Mouse (Mus musculus) right cerebral cortex, postnatal 4 days (tissue): ENCODE data around the gene Mylk.

ENCODE experiments used
- DNase-seq: peaks from one replicate; pipeline ENCODE4 v3.0.0-alpha.2; 2022

Mylk gene

GRCm38 (mm10) chr16:34952798-34953197 is 207.8 kb downstream of the Mylk start:
- no peak for DNase-seq

GRCm38 (mm10) chr16:34953501-34953900 is 208.5 kb downstream of the Mylk start:
- DNase-seq: no peak

GRCm38 (mm10) chr16:34957487-34958230 is 212.6 kb downstream of the Mylk start:
- DNase-seq: no peak

GRCm38 (mm10) chr16:34958667-34959066 is 213.7 kb downstream of the Mylk start:
- DNase-seq: peak; percentile 33

- DNase-seq: no peak
Measured at GRCm38 (mm10) chr16:34959261-34959660, 214.3 kb downstream of the Mylk start.

- no peak for DNase-seq
Measured at GRCm38 (mm10) chr16:34960243-34960642, 215.2 kb downstream of the Mylk start.

- DNase-seq: no peak
Measured at GRCm38 (mm10) chr16:34960866-34961582, 216.0 kb downstream of the Mylk start.

- DNase-seq: no peak
Measured at GRCm38 (mm10) chr16:34962322-34962721, 217.3 kb downstream of the Mylk start.

GRCm38 (mm10) chr16:34963008-34963407 is 218.0 kb downstream of the Mylk start:
- DNase-seq: no peak

- no peak for DNase-seq
Measured at GRCm38 (mm10) chr16:34966620-34967081, 221.6 kb downstream of the Mylk start.

GRCm38 (mm10) chr16:34967120-34967800 is 222.2 kb downstream of the Mylk start:
- DNase-seq: peak; percentile 67

GRCm38 (mm10) chr16:34968181-34968580 is 223.2 kb downstream of the Mylk start:
- DNase-seq: peak; percentile 10

- no peak for DNase-seq
Measured at GRCm38 (mm10) chr16:34972471-34972870, 227.5 kb downstream of the Mylk start.

GRCm38 (mm10) chr16:34975544-34975943 is 230.5 kb downstream of the Mylk start:
- DNase-seq: no peak

GRCm38 (mm10) chr16:34976630-34977029 is 231.6 kb downstream of the Mylk start:
- DNase-seq: no peak

GRCm38 (mm10) chr16:34978018-34978417 is 233.0 kb downstream of the Mylk start:
- DNase-seq: no peak

- no peak for DNase-seq
Measured at GRCm38 (mm10) chr16:34981009-34981408, 236.0 kb downstream of the Mylk start.

GRCm38 (mm10) chr16:34984203-34985030 is 239.4 kb downstream of the Mylk start:
- no peak for DNase-seq

- DNase-seq: no peak
Measured at GRCm38 (mm10) chr16:34985031-34985346, 240.0 kb downstream of the Mylk start.

- DNase-seq: no peak
Measured at GRCm38 (mm10) chr16:34986211-34986825, 241.3 kb downstream of the Mylk start.

- DNase-seq: no peak
Measured at GRCm38 (mm10) chr16:34991365-34991764, 246.4 kb downstream of the Mylk start.

GRCm38 (mm10) chr16:34992854-34993253 is 247.8 kb downstream of the Mylk start:
- no peak for DNase-seq
